Mouse (Mus musculus) megakaryocyte, embryonic 14.5 days (primary cell): Measurements from ENCODE around the gene Jakmip3.

ENCODE experiments used
- FLI1 ChIP-seq: IDR thresholded peaks from 2 replicates; pipeline ENCODE4 v1.6.1; 2012; ENCODE audit warnings: low read length, inconsistent platforms, mixed read lengths
- GATA1 ChIP-seq: IDR thresholded peaks from 3 replicates; pipeline ENCODE4 v1.6.1; 2012; ENCODE audit warnings: mixed read lengths, low read length, inconsistent platforms, borderline replicate concordance

- TF ChIP-seq GATA1 (no peak), FLI1 (no peak)
These were observed 5.1 kb downstream of the Jakmip3 start for GRCm38 (mm10) chr7:138945668-138946067.
